Mouse (Mus musculus): ENCODE measurements around the gene Adi1. TPM values are rescaled to one million over a fixed set of nuclear protein-coding genes. Genes with fewer than 3 reads are reported as not detected.

Gene Adi1
- polyA plus RNA-seq, 1 experiment from 2014 or later = 32.1 TPM

- Histone ChIP-seq H3K4me2 (ENCODE audit: low read length) (no peak overlapping the region), H3K27ac (ENCODE audit: low read depth, low read length) (no peak overlapping the region; the same call in 1 of the 2 replicates), H3K4me3 (ENCODE audit: low read length) (no peak overlapping the region), H3K4me1 (ENCODE audit: control insufficient read depth, insufficient read depth, low read depth, low read length) (0 out of 2 replicates have a peak, but pooled peaks cover 5% of the 10 kb centered on the region), H3K36me3 (ENCODE audit: control insufficient read depth, insufficient read depth, low read length) (peaks cover 8% of the 10 kb centered on the region), H3K9me3 (ENCODE audit: control insufficient read depth, low read length) (no peaks in the 10 kb centered on the region), H3K27me3 (replicated peaks; ENCODE audit: control insufficient read depth, insufficient read depth, low read length) (no peaks in the 10 kb centered on the region), H3K9ac (ENCODE audit: low read depth, low read length) (no peak overlapping the region; the same call in 1 of the 2 replicates)
- peak; percentile 60 for ATAC-seq
- 42% methylated on average over 8 of the region's 8 CpGs for WGBS
Measured at GRCm38 (mm10) chr12:28686199-28686879, 11.3 kb downstream of the Adi1 start.

- Histone ChIP-seq H3K9ac (ENCODE audit: low read depth, low read length) (no peak overlapping the region), H3K27ac (ENCODE audit: low read depth, low read length) (no peak overlapping the region), H3K9me3 (ENCODE audit: control insufficient read depth, low read length) (no peaks in the 10 kb centered on the region), H3K27me3 (replicated peaks; ENCODE audit: control insufficient read depth, insufficient read depth, low read length) (no peaks in the 10 kb centered on the region), H3K4me1 (ENCODE audit: control insufficient read depth, insufficient read depth, low read depth, low read length) (0 out of 2 replicates have a peak, but pooled peaks cover 5% of the 10 kb centered on the region), H3K4me3 (ENCODE audit: low read length) (no peak overlapping the region), H3K4me2 (ENCODE audit: low read length) (no peak overlapping the region), H3K36me3 (ENCODE audit: control insufficient read depth, insufficient read depth, low read length) (peaks cover 13% of the 10 kb centered on the region)
- no peak for ATAC-seq
- 91% methylated on average over 6 of the region's 6 CpGs for WGBS
Measured at GRCm38 (mm10) chr12:28688996-28689395, 14.0 kb downstream of the Adi1 start.

GRCm38 (mm10) chr12:28690730-28691129 is 15.7 kb downstream of the Adi1 start:
- Histone ChIP-seq H3K27me3 (replicated peaks; ENCODE audit: control insufficient read depth, insufficient read depth, low read length) (no peaks in the 10 kb centered on the region), H3K27ac (ENCODE audit: low read depth, low read length) (no peak overlapping the region), H3K9ac (ENCODE audit: low read depth, low read length) (no peak overlapping the region), H3K9me3 (ENCODE audit: control insufficient read depth, low read length) (no peaks in the 10 kb centered on the region), H3K36me3 (ENCODE audit: control insufficient read depth, insufficient read depth, low read length) (peaks cover 13% of the 10 kb centered on the region), H3K4me2 (ENCODE audit: low read length) (no peak overlapping the region), H3K4me1 (ENCODE audit: control insufficient read depth, insufficient read depth, low read depth, low read length) (0 out of 2 replicates have a peak, but pooled peaks cover 5% of the 10 kb centered on the region), H3K4me3 (ENCODE audit: low read length) (no peak overlapping the region)
- no peak for ATAC-seq
- WGBS = 94% methylated on average over 7 of the region's 7 CpGs

GRCm38 (mm10) chr12:28693738-28694137 is 18.7 kb downstream of the Adi1 start:
- H3K9me3 ChIP-seq (ENCODE audit: control insufficient read depth, low read length) = no peaks in the 10 kb centered on the region
- no peak for ATAC-seq
- peaks cover 19% of the 10 kb centered on the region for H3K36me3 ChIP-seq (ENCODE audit: control insufficient read depth, insufficient read depth, low read length)
- H3K27me3 ChIP-seq (replicated peaks; ENCODE audit: control insufficient read depth, insufficient read depth, low read length) = no peaks in the 10 kb centered on the region
- H3K4me2 ChIP-seq (ENCODE audit: low read length) = no peak overlapping the region
- no peak overlapping the region for H3K27ac ChIP-seq (ENCODE audit: low read depth, low read length)
- no peak overlapping the region for H3K9ac ChIP-seq (ENCODE audit: low read depth, low read length)
- no peaks in the 10 kb centered on the region for H3K4me1 ChIP-seq (ENCODE audit: control insufficient read depth, insufficient read depth, low read depth, low read length)
- H3K4me3 ChIP-seq (ENCODE audit: low read length) = no peak overlapping the region
- 85% methylated on average over 3 of the region's 3 CpGs for WGBS

GRCm38 (mm10) chr12:28694231-28694630 is 19.2 kb downstream of the Adi1 start:
- ATAC-seq = no peak
- Histone ChIP-seq H3K9ac (ENCODE audit: low read depth, low read length) (no peak overlapping the region), H3K4me1 (ENCODE audit: control insufficient read depth, insufficient read depth, low read depth, low read length) (no peaks in the 10 kb centered on the region), H3K4me3 (ENCODE audit: low read length) (no peak overlapping the region), H3K27me3 (replicated peaks; ENCODE audit: control insufficient read depth, insufficient read depth, low read length) (no peaks in the 10 kb centered on the region), H3K4me2 (ENCODE audit: low read length) (no peak overlapping the region), H3K27ac (ENCODE audit: low read depth, low read length) (no peak overlapping the region), H3K36me3 (ENCODE audit: control insufficient read depth, insufficient read depth, low read length) (peaks cover 17% of the 10 kb centered on the region), H3K9me3 (ENCODE audit: control insufficient read depth, low read length) (no peaks in the 10 kb centered on the region)
- 92% methylated on average over 2 of the region's 2 CpGs for WGBS

GRCm38 (mm10) chr12:28694776-28695175 is 19.7 kb downstream of the Adi1 start:
- Histone ChIP-seq H3K4me1 (ENCODE audit: control insufficient read depth, insufficient read depth, low read depth, low read length) (peaks cover under 1% of the 10 kb centered on the region; the same call in 1 of the 2 replicates), H3K4me2 (ENCODE audit: low read length) (no peak overlapping the region), H3K27me3 (replicated peaks; ENCODE audit: control insufficient read depth, insufficient read depth, low read length) (no peaks in the 10 kb centered on the region), H3K27ac (ENCODE audit: low read depth, low read length) (no peak overlapping the region), H3K9ac (ENCODE audit: low read depth, low read length) (no peak overlapping the region; the same call in 1 of the 2 replicates), H3K4me3 (ENCODE audit: low read length) (no peak overlapping the region), H3K36me3 (ENCODE audit: control insufficient read depth, insufficient read depth, low read length) (peaks cover 17% of the 10 kb centered on the region), H3K9me3 (ENCODE audit: control insufficient read depth, low read length) (no peaks in the 10 kb centered on the region)
- no peak for ATAC-seq
- 92% methylated on average over 7 of the region's 7 CpGs for WGBS

- no peaks in the 10 kb centered on the region for H3K27me3 ChIP-seq (replicated peaks; ENCODE audit: control insufficient read depth, insufficient read depth, low read length)
- H3K9ac ChIP-seq (ENCODE audit: low read depth, low read length) = no peak overlapping the region
- no peak overlapping the region for H3K27ac ChIP-seq (ENCODE audit: low read depth, low read length)
- H3K36me3 ChIP-seq (ENCODE audit: control insufficient read depth, insufficient read depth, low read length) = peaks cover 6% of the 10 kb centered on the region; the same call in 1 of the 2 replicates
- no peak overlapping the region for H3K4me3 ChIP-seq (ENCODE audit: low read length)
- 71% methylated on average over 14 of the region's 14 CpGs for WGBS
- no peak for ATAC-seq
- H3K9me3 ChIP-seq (ENCODE audit: control insufficient read depth, low read length) = no peaks in the 10 kb centered on the region
- H3K4me2 ChIP-seq (ENCODE audit: low read length) = no peak overlapping the region
- peaks cover 20% of the 10 kb centered on the region for H3K4me1 ChIP-seq (ENCODE audit: control insufficient read depth, insufficient read depth, low read depth, low read length)
Measured at GRCm38 (mm10) chr12:28697821-28698595, 23.0 kb downstream of the Adi1 start.

- Histone ChIP-seq H3K4me3 (ENCODE audit: low read length) (no peak overlapping the region), H3K27me3 (replicated peaks; ENCODE audit: control insufficient read depth, insufficient read depth, low read length) (no peaks in the 10 kb centered on the region), H3K27ac (ENCODE audit: low read depth, low read length) (peak overlapping the region; percentile 65), H3K4me2 (ENCODE audit: low read length) (no peak overlapping the region), H3K9ac (ENCODE audit: low read depth, low read length) (peak overlapping the region; percentile 41; the same call in 1 of the 2 replicates), H3K9me3 (ENCODE audit: control insufficient read depth, low read length) (no peaks in the 10 kb centered on the region), H3K36me3 (ENCODE audit: control insufficient read depth, insufficient read depth, low read length) (peaks cover 6% of the 10 kb centered on the region; the same call in 1 of the 2 replicates), H3K4me1 (ENCODE audit: control insufficient read depth, insufficient read depth, low read depth, low read length) (peaks cover 20% of the 10 kb centered on the region)
- 62% methylated on average over 5 of the region's 5 CpGs for WGBS
- no peak for ATAC-seq
Measured at GRCm38 (mm10) chr12:28699086-28699485, 24.1 kb downstream of the Adi1 start.

- H3K9me3 ChIP-seq (ENCODE audit: control insufficient read depth, low read length) = no peaks in the 10 kb centered on the region
- H3K36me3 ChIP-seq (ENCODE audit: control insufficient read depth, insufficient read depth, low read length) = peaks cover 6% of the 10 kb centered on the region; the same call in 1 of the 2 replicates
- H3K4me3 ChIP-seq (ENCODE audit: low read length) = no peak overlapping the region
- peak overlapping the region; percentile 83 for H3K27ac ChIP-seq (ENCODE audit: low read depth, low read length)
- H3K4me1 ChIP-seq (ENCODE audit: control insufficient read depth, insufficient read depth, low read depth, low read length) = peaks cover 24% of the 10 kb centered on the region
- WGBS = 4% methylated on average over 6 of the region's 6 CpGs
- H3K4me2 ChIP-seq (ENCODE audit: low read length) = no peak overlapping the region
- H3K27me3 ChIP-seq (replicated peaks; ENCODE audit: control insufficient read depth, insufficient read depth, low read length) = no peaks in the 10 kb centered on the region
- peak overlapping the region; percentile 61 for H3K9ac ChIP-seq (ENCODE audit: low read depth, low read length)
- peak; percentile 57; the same call in 1 of the 2 replicates for ATAC-seq
Measured at GRCm38 (mm10) chr12:28699656-28700055, 24.6 kb downstream of the Adi1 start.
